Mouse (Mus musculus) stomach, embryonic 15.5 days (tissue): ENCODE measurements at regions not wholly inside any gene's neighbourhood (a gene's known extent, or its start where the extent isn't known, plus 50 kb on each side); places are given as distances from the start of the nearest gene placed in this dataset.
A peak's percentile ranks its signal among the peaks of the same experiment; 100 is the strongest.

ENCODE experiments used
- ATAC-seq: fragments of 200-750 bp; cut with Nextera tagmentation; 2 replicates; pipeline ENCODE4 v1.8.0; 2017; ENCODE audit warnings: low read depth, moderate number of reproducible peaks, moderate TSS enrichment; ENCODE audit not compliant: insufficient read depth, low FRiP score
- H3K27ac ChIP-seq: fragments of 300-500 bp; sonication (generic); 2 replicates; pipeline ENCODE4 v1.5.1; 2015; ENCODE audit warnings: mild to moderate bottlenecking, inconsistent platforms
- H3K27me3 ChIP-seq: fragments of 300-500 bp; sonication (generic); replicated peaks from 2 replicates; pipeline ENCODE4 v1.6.1; 2015; ENCODE audit warnings: inconsistent platforms
- H3K36me3 ChIP-seq: fragments of 300-500 bp; sonication (generic); 2 replicates; pipeline ENCODE4 v1.6.1; 2015; ENCODE audit warnings: inconsistent platforms
- H3K4me1 ChIP-seq: fragments of 300-500 bp; sonication (generic); 2 replicates; pipeline ENCODE4 v1.6.1; 2015; ENCODE audit warnings: inconsistent platforms
- H3K4me2 ChIP-seq: fragments of 300-500 bp; sonication (generic); 2 replicates; pipeline ENCODE4 v1.6.1; 2015; ENCODE audit warnings: mild to moderate bottlenecking, inconsistent platforms
- H3K4me3 ChIP-seq: fragments of 300-500 bp; sonication (generic); replicated peaks from 2 replicates; pipeline ENCODE4 v1.5.1; 2015; ENCODE audit warnings: inconsistent platforms
- H3K9ac ChIP-seq: fragments of 300-500 bp; sonication (generic); 2 replicates; pipeline ENCODE4 v1.6.1; 2015; ENCODE audit warnings: inconsistent platforms
- H3K9me3 ChIP-seq: fragments of 300-500 bp; sonication (generic); 2 replicates; pipeline ENCODE4 v1.6.1; 2016; ENCODE audit warnings: inconsistent platforms
- WGBS: fragments of 180-500 bp; shearing (Covaris S2); methylation state at CpG from one replicate; pipeline ENCODE4 v1.1.7; 2015; 5-methylcytosine and 5-hydroxymethylcytosine counted together

GRCm38 (mm10) chr13:97419100-97419499 lies 178.2 kb downstream of the Enc1 start:
- no peak overlapping the region for H3K4me2 ChIP-seq
- no peaks in the 10 kb centered on the region for H3K9me3 ChIP-seq
- ATAC-seq = no peak
- H3K36me3 ChIP-seq = no peaks in the 10 kb centered on the region
- H3K9ac ChIP-seq = no peak overlapping the region
- WGBS = 67% methylated on average over 3 of the region's 3 CpGs
- no peak overlapping the region for H3K27ac ChIP-seq
- H3K4me3 ChIP-seq = no peak overlapping the region
- no peaks in the 10 kb centered on the region for H3K4me1 ChIP-seq
- no peaks in the 10 kb centered on the region for H3K27me3 ChIP-seq

- 77% methylated on average over 8 of the region's 8 CpGs for WGBS
- Histone ChIP-seq H3K27me3 (no peaks in the 10 kb centered on the region), H3K9ac (no peak overlapping the region)
These were observed 177.8 kb downstream of the Enc1 start for GRCm38 (mm10) chr13:97418681-97419080.

GRCm38 (mm10) chr13:97418081-97418480 lies 177.2 kb downstream of the Enc1 start:
- H3K36me3 ChIP-seq = no peaks in the 10 kb centered on the region
- H3K27ac ChIP-seq = no peak overlapping the region
- no peak overlapping the region for H3K4me2 ChIP-seq
- WGBS = 76% methylated on average over 6 of the region's 6 CpGs
- no peaks in the 10 kb centered on the region for H3K27me3 ChIP-seq
- no peaks in the 10 kb centered on the region for H3K4me1 ChIP-seq
- no peak for ATAC-seq
- H3K4me3 ChIP-seq = no peak overlapping the region
- no peaks in the 10 kb centered on the region for H3K9me3 ChIP-seq
- no peak overlapping the region for H3K9ac ChIP-seq

More at GRCm38 (mm10) chr13:97418681-97419080, 177.8 kb downstream of the Enc1 start:
- Histone ChIP-seq H3K36me3 (no peaks in the 10 kb centered on the region), H3K9me3 (no peaks in the 10 kb centered on the region), H3K27ac (no peak overlapping the region), H3K4me3 (no peak overlapping the region), H3K4me1 (no peaks in the 10 kb centered on the region), H3K4me2 (no peak overlapping the region)
- ATAC-seq = no peak

- Histone ChIP-seq H3K9ac (no peak overlapping the region), H3K9me3 (no peaks in the 10 kb centered on the region), H3K4me1 (no peaks in the 10 kb centered on the region), H3K27ac (no peak overlapping the region), H3K36me3 (no peaks in the 10 kb centered on the region), H3K27me3 (no peaks in the 10 kb centered on the region), H3K4me3 (no peak overlapping the region), H3K4me2 (no peak overlapping the region)
- 71% methylated on average over 10 of the region's 10 CpGs for WGBS
- ATAC-seq = no peak
These were observed 175.2 kb downstream of the Enc1 start for GRCm38 (mm10) chr13:97415927-97416709.

- Histone ChIP-seq H3K9me3 (no peaks in the 10 kb centered on the region), H3K9ac (no peak overlapping the region), H3K4me3 (no peak overlapping the region), H3K27me3 (no peaks in the 10 kb centered on the region), H3K36me3 (no peaks in the 10 kb centered on the region), H3K27ac (no peak overlapping the region), H3K4me1 (no peaks in the 10 kb centered on the region), H3K4me2 (no peak overlapping the region)
- 100% methylated on average over 2 of the region's 2 CpGs for WGBS
- ATAC-seq = no peak
These were observed 174.5 kb downstream of the Enc1 start for GRCm38 (mm10) chr13:97415381-97415780.

GRCm38 (mm10) chr13:97412151-97412550 lies 171.2 kb downstream of the Enc1 start:
- 78% methylated on average over 4 of the region's 4 CpGs for WGBS
- no peak overlapping the region for H3K27ac ChIP-seq
- no peak for ATAC-seq

GRCm38 (mm10) chr13:97410550-97411201 lies 169.8 kb downstream of the Enc1 start:
- Histone ChIP-seq H3K9me3 (no peaks in the 10 kb centered on the region), H3K4me2 (no peak overlapping the region), H3K4me3 (no peak overlapping the region), H3K27me3 (no peaks in the 10 kb centered on the region), H3K27ac (no peak overlapping the region), H3K36me3 (no peaks in the 10 kb centered on the region), H3K4me1 (no peaks in the 10 kb centered on the region), H3K9ac (no peak overlapping the region)
- no peak for ATAC-seq
- WGBS = 70% methylated on average over 9 of the region's 9 CpGs

More at GRCm38 (mm10) chr13:97412151-97412550, 171.2 kb downstream of the Enc1 start:
- H3K4me1 ChIP-seq = no peaks in the 10 kb centered on the region
- H3K27me3 ChIP-seq = no peaks in the 10 kb centered on the region
- no peak overlapping the region for H3K4me3 ChIP-seq
- no peak overlapping the region for H3K4me2 ChIP-seq
- H3K36me3 ChIP-seq = no peaks in the 10 kb centered on the region
- no peaks in the 10 kb centered on the region for H3K9me3 ChIP-seq
- no peak overlapping the region for H3K9ac ChIP-seq

- Histone ChIP-seq H3K9me3 (no peaks in the 10 kb centered on the region), H3K9ac (no peak overlapping the region), H3K27me3 (no peaks in the 10 kb centered on the region), H3K4me3 (no peak overlapping the region), H3K4me2 (no peak overlapping the region), H3K27ac (no peak overlapping the region), H3K4me1 (no peaks in the 10 kb centered on the region), H3K36me3 (no peaks in the 10 kb centered on the region)
- WGBS = 77% methylated on average over 6 of the region's 6 CpGs
- no peak for ATAC-seq
These were observed 169.1 kb downstream of the Enc1 start for GRCm38 (mm10) chr13:97409891-97410525.

- no peak for ATAC-seq
- 70% methylated on average over 8 of the region's 8 CpGs for WGBS
- Histone ChIP-seq H3K36me3 (no peaks in the 10 kb centered on the region), H3K9ac (no peak overlapping the region), H3K9me3 (no peaks in the 10 kb centered on the region), H3K27ac (no peak overlapping the region), H3K4me1 (no peaks in the 10 kb centered on the region), H3K4me3 (no peak overlapping the region), H3K27me3 (no peaks in the 10 kb centered on the region), H3K4me2 (no peak overlapping the region)
These were observed 168.4 kb downstream of the Enc1 start for GRCm38 (mm10) chr13:97409291-97409780.

- H3K36me3 ChIP-seq = no peaks in the 10 kb centered on the region
- WGBS = 71% methylated on average over 22 of the region's 22 CpGs
- H3K4me2 ChIP-seq = no peak overlapping the region
- H3K4me3 ChIP-seq = no peak overlapping the region
- H3K27me3 ChIP-seq = no peaks in the 10 kb centered on the region
- H3K9ac ChIP-seq = no peak overlapping the region
- H3K27ac ChIP-seq = no peak overlapping the region
- H3K4me1 ChIP-seq = no peaks in the 10 kb centered on the region
- no peaks in the 10 kb centered on the region for H3K9me3 ChIP-seq
- peak; percentile 22; the same call in 1 of the 2 replicates for ATAC-seq
These were observed 167.7 kb downstream of the Enc1 start for GRCm38 (mm10) chr13:97408414-97409290.

- Histone ChIP-seq H3K4me2 (no peak overlapping the region), H3K9me3 (no peaks in the 10 kb centered on the region), H3K9ac (no peak overlapping the region), H3K27me3 (no peaks in the 10 kb centered on the region), H3K36me3 (no peaks in the 10 kb centered on the region), H3K4me3 (no peak overlapping the region), H3K27ac (no peak overlapping the region), H3K4me1 (no peaks in the 10 kb centered on the region)
- ATAC-seq = no peak
- 53% methylated on average over 2 of the region's 2 CpGs for WGBS
These were observed 166.9 kb downstream of the Enc1 start for GRCm38 (mm10) chr13:97407773-97408172.
